Mouse (Mus musculus): ENCODE measurements around the gene Kcnab2. TPM values are rescaled to one million over a fixed set of nuclear protein-coding genes. Genes with fewer than 3 reads are reported as not detected.

The Kcnab2 gene
- total and polyA plus RNA-seq, 3 experiments, result 35.3 to 95.8 (median 58.3) TPM

- peaks cover 20 to 42% of the 10 kb centered on the region in 2 experiments for H3K4me1 ChIP-seq (ENCODE audit: control insufficient read depth in 1 of 2, insufficient read depth in 2 of 2)
- no peak overlapping the region for H3K27ac ChIP-seq (ENCODE audit: insufficient read depth, low read depth)
- H3K27me3 ChIP-seq (replicated peaks), result peaks cover 2% of the 10 kb centered on the region
- no peak overlapping the region for H3K4me3 ChIP-seq (replicated peaks in 1 of 3; ENCODE audit: low read depth in 2 of 3, low read length in 2 of 3, poor library complexity in 1 of 3)
- dilution Hi-C loops (cut with MboI; ENCODE audit: extremely low pct_ligation_motif_present, extremely low pct_unique_long_range_greater_than_20kb, low sequenced_read_pairs), result no loop called here
- in situ Hi-C loops (cut with MboI; ENCODE audit: low pct_ligation_motif_present, low pct_unique_long_range_greater_than_20kb, low sequenced_read_pairs), result no loop called here
- H3K36me3 ChIP-seq (replicated peaks in 1 of 2; ENCODE audit: control insufficient read depth in 1 of 2, insufficient read depth in 1 of 2, low read length in 1 of 2), result peaks cover 0 to under 1% of the 10 kb centered on the region in 2 experiments
- H3K9me3 ChIP-seq (replicated peaks; ENCODE audit: low read length), result no peaks in the 10 kb centered on the region
- DNase-seq (ENCODE audit: extremely low read depth), result no peak
- TF ChIP-seq MYC (IDR thresholded peaks at IDR 0.05; ENCODE audit: low read depth, low read length) (no peak), POLR2A (IDR thresholded peaks at IDR 0.05; ENCODE audit: low read depth, low read length) (peak; percentile 45; the same call in 1 of the 2 replicates)
- no peaks in the 10 kb centered on the region for H3K79me2 ChIP-seq (replicated peaks; ENCODE audit: control insufficient read depth, extremely low read depth, insufficient read depth, poor library complexity, severe bottlenecking)
- peak overlapping the region; percentile 3; the same call in 1 of the 2 replicates for H3K4me2 ChIP-seq (ENCODE audit: insufficient read depth, low read depth, poor library complexity, severe bottlenecking)
- no peak overlapping the region; the same call in 1 of the 2 replicates for H3K9ac ChIP-seq (ENCODE audit: insufficient read depth, low read depth)
These were observed 133.0 kb downstream of the Kcnab2 start for GRCm38 (mm10) chr4:152344651-152345050.

GRCm38 (mm10) chr4:152343296-152343695 is 134.4 kb downstream of the Kcnab2 start:
- H3K9me3 ChIP-seq (replicated peaks; ENCODE audit: low read length), result peaks cover 2% of the 10 kb centered on the region
- no peak overlapping the region for H3K4me3 ChIP-seq (replicated peaks in 1 of 3; ENCODE audit: low read depth in 2 of 3, low read length in 2 of 3, poor library complexity in 1 of 3)
- H3K79me2 ChIP-seq (replicated peaks; ENCODE audit: control insufficient read depth, extremely low read depth, insufficient read depth, poor library complexity, severe bottlenecking), result no peaks in the 10 kb centered on the region
- TF ChIP-seq SMC3 (IDR thresholded peaks at IDR 0.05; ENCODE audit: low read depth, low read length) (peak; percentile 55), ETS1 (conservative IDR thresholded peaks at IDR 0.05; ENCODE audit: low read depth, low read length) (no peak), RAD21 (IDR thresholded peaks at IDR 0.05; ENCODE audit: low read depth, low read length) (peak; percentile 64), CTCF (conservative IDR thresholded peaks at IDR 0.05 in 1 of 2, IDR thresholded peaks at IDR 0.05 in 1 of 2; ENCODE audit: low read depth in 2 of 2, low read length in 2 of 2) (peak; percentile 70 to 71), UBTF (IDR thresholded peaks at IDR 0.05; ENCODE audit: low read depth, low read length) (no peak)
- H3K4me1 ChIP-seq (ENCODE audit: control insufficient read depth in 1 of 2, insufficient read depth in 2 of 2), result peaks cover 19 to 42% of the 10 kb centered on the region in 2 experiments
- H3K4me2 ChIP-seq (ENCODE audit: insufficient read depth, low read depth, poor library complexity, severe bottlenecking), result no peak overlapping the region
- in situ Hi-C loops (cut with MboI; ENCODE audit: low pct_ligation_motif_present, low pct_unique_long_range_greater_than_20kb, low sequenced_read_pairs), result no loop called here
- peaks cover 2% of the 10 kb centered on the region for H3K27me3 ChIP-seq (replicated peaks)
- H3K36me3 ChIP-seq (replicated peaks in 1 of 2; ENCODE audit: control insufficient read depth in 1 of 2, insufficient read depth in 1 of 2, low read length in 1 of 2), result peaks cover 0 to 4% of the 10 kb centered on the region in 2 experiments
- H3K27ac ChIP-seq (ENCODE audit: insufficient read depth, low read depth), result no peak overlapping the region
- H3K9ac ChIP-seq (ENCODE audit: insufficient read depth, low read depth), result no peak overlapping the region
- dilution Hi-C loops (cut with MboI; ENCODE audit: extremely low pct_ligation_motif_present, extremely low pct_unique_long_range_greater_than_20kb, low sequenced_read_pairs), result no loop called here
- no peak for DNase-seq (ENCODE audit: extremely low read depth)

Other genes starting within 250 kb of the Kcnab2 start
- 0.21 and 0.30 TPM in 2 replicates for gene Gpr153, start 203.6 kb downstream of the Kcnab2 start, total RNA-seq (2012; rRNA removed)
- 0.61 and 0.70 TPM in 2 replicates for gene Gpr153, start 203.6 kb downstream of the Kcnab2 start, total RNA-seq (2014; rRNA removed)
- gene Gpr153, start 203.6 kb downstream of the Kcnab2 start, polyA plus RNA-seq (2012; ENCODE audit: insufficient read length, low read depth), result 1.4 and 1.8 TPM in 2 replicates
- 0.13 and 0.21 TPM in 2 replicates for gene Hes3, start 186.2 kb downstream of the Kcnab2 start, total RNA-seq (2012; rRNA removed)
- not detected in 2 replicates for gene Hes3, start 186.2 kb downstream of the Kcnab2 start, total RNA-seq (2014; rRNA removed)
- 0.17 TPM in 1 of 2 replicates, not detected in the other for gene Hes3, start 186.2 kb downstream of the Kcnab2 start, polyA plus RNA-seq (2012; ENCODE audit: insufficient read length, low read depth)
- gene Icmt, start 180.6 kb downstream of the Kcnab2 start, total RNA-seq (2012; rRNA removed), result 21.5 and 27.4 TPM in 2 replicates
- 17.8 and 18.5 TPM in 2 replicates for gene Icmt, start 180.6 kb downstream of the Kcnab2 start, total RNA-seq (2014; rRNA removed)
- 24.2 and 29.8 TPM in 2 replicates for gene Icmt, start 180.6 kb downstream of the Kcnab2 start, polyA plus RNA-seq (2012; ENCODE audit: insufficient read length, low read depth)
- gene Rnf207, start 158.9 kb downstream of the Kcnab2 start, total RNA-seq (2012; rRNA removed), result 0.21 and 0.51 TPM in 2 replicates
- not detected in 2 replicates for gene Rnf207, start 158.9 kb downstream of the Kcnab2 start, total RNA-seq (2014; rRNA removed)
- not detected in 2 replicates for gene Rnf207, start 158.9 kb downstream of the Kcnab2 start, polyA plus RNA-seq (2012; ENCODE audit: insufficient read length, low read depth)
- 1,590 and 1,720 TPM in 2 replicates for gene Rpl22, start 152.1 kb downstream of the Kcnab2 start, total RNA-seq (2012; rRNA removed)
- gene Rpl22, start 152.1 kb downstream of the Kcnab2 start, total RNA-seq (2014; rRNA removed), result 1,936 and 1,966 TPM in 2 replicates
- 1,935 and 2,300 TPM in 2 replicates for gene Rpl22, start 152.1 kb downstream of the Kcnab2 start, polyA plus RNA-seq (2012; ENCODE audit: insufficient read length, low read depth)
- 0.88 and 3.4 TPM in 2 replicates for gene Chd5, start 139.2 kb downstream of the Kcnab2 start, total RNA-seq (2012; rRNA removed)
- gene Chd5, start 139.2 kb downstream of the Kcnab2 start, total RNA-seq (2014; rRNA removed), result 0.44 and 0.49 TPM in 2 replicates
- 1.2 and 2.7 TPM in 2 replicates for gene Chd5, start 139.2 kb downstream of the Kcnab2 start, polyA plus RNA-seq (2012; ENCODE audit: insufficient read length, low read depth)
- 0.29 and 0.68 TPM in 2 replicates for gene Nphp4, start 1.2 kb downstream of the Kcnab2 start, total RNA-seq (2012; rRNA removed)
- gene Nphp4, start 1.2 kb downstream of the Kcnab2 start, total RNA-seq (2014; rRNA removed), result 0.15 TPM in 1 of 2 replicates, not detected in the other
- 0.09 TPM in 1 of 2 replicates, not detected in the other for gene Nphp4, start 1.2 kb downstream of the Kcnab2 start, polyA plus RNA-seq (2012; ENCODE audit: insufficient read length, low read depth)

Data from CH12.LX (cell line).